Mouse (Mus musculus) stomach, embryonic 14.5 days (tissue): ENCODE results near the gene Ctnnbip1. TPM values are rescaled to one million over a fixed set of nuclear protein-coding genes. Genes with fewer than 3 reads are reported as not detected.

Experiments
- ATAC-seq: fragments of 200-750 bp; cut with Nextera tagmentation; 2 replicates; pipeline ENCODE4 v1.8.0; 2017; ENCODE audit warnings: low read depth, moderate TSS enrichment; ENCODE audit not compliant: insufficient number of reproducible peaks, insufficient read depth, low FRiP score
- H3K27ac ChIP-seq: fragments of 300-500 bp; sonication (generic); 2 replicates; pipeline ENCODE4 v1.5.1; 2014; ENCODE audit warnings: mild to moderate bottlenecking, low read length, moderate library complexity, mixed read lengths
- H3K27me3 ChIP-seq: fragments of 300-500 bp; sonication (generic); 2 replicates; pipeline ENCODE4 v1.6.1; 2014; ENCODE audit warnings: low read length, control low read depth, mixed read lengths; ENCODE audit not compliant: control insufficient read depth, insufficient read depth
- H3K36me3 ChIP-seq: fragments of 300-500 bp; sonication (generic); 2 replicates; pipeline ENCODE4 v1.6.1; 2014; ENCODE audit warnings: mild to moderate bottlenecking, control low read depth, low read length, moderate library complexity, mixed read lengths; ENCODE audit not compliant: control insufficient read depth, insufficient read depth
- H3K4me1 ChIP-seq: fragments of 300-500 bp; sonication (generic); 2 replicates; pipeline ENCODE4 v1.6.1; 2014; ENCODE audit warnings: low read length, control low read depth, mixed read lengths; ENCODE audit not compliant: control insufficient read depth, insufficient read depth
- H3K4me2 ChIP-seq: fragments of 300-500 bp; sonication (generic); replicated peaks from 2 replicates; pipeline ENCODE4 v1.6.1; 2014; ENCODE audit warnings: low read depth, low read length, control low read depth
- H3K4me3 ChIP-seq: fragments of 300-500 bp; sonication (generic); 2 replicates; pipeline ENCODE4 v1.5.1; 2014; ENCODE audit warnings: low read depth, low read length, control low read depth
- H3K9ac ChIP-seq: fragments of 300-500 bp; sonication (generic); replicated peaks from 2 replicates; pipeline ENCODE4 v1.6.1; 2014; ENCODE audit warnings: low read depth, mild to moderate bottlenecking, control low read depth, low read length, moderate library complexity, mixed read lengths
- H3K9me3 ChIP-seq: fragments of 300-500 bp; sonication (generic); 2 replicates; pipeline ENCODE4 v1.6.1; 2016; ENCODE audit warnings: low read depth, low read length, control low read depth; ENCODE audit not compliant: control insufficient read depth
- WGBS: fragments of 180-500 bp; shearing (Covaris S2); extraction: QIAGEN DNeasy Blood & Tissue Kit; methylation state at CpG from one replicate; pipeline ENCODE4 v1.1.7; 2014; 5-methylcytosine and 5-hydroxymethylcytosine counted together
- polyA plus RNA-seq: library from polyadenylated mRNA; unstranded; fragments of >200 nt; fragmentation: Nextera tagmentation; extraction: Ambion mirVana; gene quantifications from 2 replicates; pipeline ENCODE4 v1.2.1, GENCODE M21; 2014

Gene Ctnnbip1
- polyA plus RNA-seq, 1 experiment from 2014 or later: 57.7 TPM

DNA sequence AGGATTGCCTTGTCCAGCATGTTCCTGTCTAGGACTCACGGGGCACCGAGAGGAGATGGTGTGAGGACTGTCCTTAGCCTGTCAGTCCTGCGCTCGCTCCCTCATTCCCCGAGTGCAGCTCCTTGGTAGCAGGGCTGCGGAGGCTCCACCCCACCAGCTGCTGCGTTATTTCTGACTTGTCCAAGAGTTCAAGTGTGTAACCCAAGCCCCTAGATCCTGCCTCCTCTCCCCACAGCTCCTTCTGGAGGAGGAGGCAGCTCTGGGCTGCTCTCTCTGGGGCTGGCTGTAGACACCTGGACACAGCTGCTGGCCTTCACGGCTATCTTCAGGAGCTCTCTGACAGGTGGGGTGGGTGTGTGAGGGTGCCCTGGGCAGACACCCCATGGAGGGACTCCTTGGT lies 26.9 kb downstream of the Ctnnbip1 start:
- no peaks in the 10 kb centered on the region for H3K9me3 ChIP-seq
- no peak overlapping the region for H3K27ac ChIP-seq
- 75% methylated on average over 8 of the region's 8 CpGs for WGBS
- no peaks in the 10 kb centered on the region for H3K27me3 ChIP-seq
- ATAC-seq: no peak
- H3K4me3 ChIP-seq: no peak overlapping the region
- H3K4me1 ChIP-seq: no peaks in the 10 kb centered on the region
- peaks cover 3% of the 10 kb centered on the region; the same call in 1 of the 2 replicates for H3K36me3 ChIP-seq
- no peak overlapping the region for H3K4me2 ChIP-seq
- H3K9ac ChIP-seq: no peak overlapping the region

DNA sequence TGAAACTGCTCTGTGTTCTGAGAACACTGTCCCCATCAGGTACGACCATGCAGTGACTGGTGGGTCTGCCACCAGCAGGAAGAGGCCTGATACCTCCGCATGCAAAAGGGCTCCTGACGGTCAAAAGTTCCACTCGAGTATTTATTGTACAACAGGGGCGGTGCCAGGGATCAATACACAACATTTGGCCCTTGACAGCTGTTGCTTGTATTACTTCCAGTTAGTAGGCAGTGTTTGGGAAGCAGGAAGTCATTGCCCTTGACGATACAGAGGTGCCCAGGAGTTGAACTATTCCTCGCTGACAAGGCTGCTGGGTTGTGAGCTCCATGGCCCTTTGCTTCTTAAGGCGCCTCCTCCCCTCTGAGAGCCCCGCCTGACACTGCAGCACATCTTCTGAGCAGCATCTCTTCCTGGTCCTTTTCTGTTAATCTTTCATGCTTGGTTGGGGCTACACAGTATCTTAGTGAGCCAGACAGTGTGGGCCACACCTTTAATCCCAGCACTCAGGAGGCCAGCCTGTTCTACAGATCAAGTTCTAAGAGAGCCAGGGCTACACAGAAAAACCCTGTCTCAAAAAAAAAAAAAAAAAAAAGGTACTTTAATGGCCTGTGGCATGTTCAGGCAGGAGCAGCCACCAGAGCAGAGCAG lies 28.9 kb downstream of the Ctnnbip1 start:
- Histone ChIP-seq H3K4me1 (no peaks in the 10 kb centered on the region), H3K4me2 (no peak overlapping the region), H3K27me3 (no peaks in the 10 kb centered on the region), H3K36me3 (peaks cover 3% of the 10 kb centered on the region; the same call in 1 of the 2 replicates), H3K4me3 (no peak overlapping the region), H3K9me3 (no peaks in the 10 kb centered on the region), H3K27ac (peak overlapping the region; percentile 27; the same call in 1 of the 2 replicates), H3K9ac (no peak overlapping the region)
- 72% methylated on average over 9 of the region's 9 CpGs for WGBS
- no peak for ATAC-seq

DNA sequence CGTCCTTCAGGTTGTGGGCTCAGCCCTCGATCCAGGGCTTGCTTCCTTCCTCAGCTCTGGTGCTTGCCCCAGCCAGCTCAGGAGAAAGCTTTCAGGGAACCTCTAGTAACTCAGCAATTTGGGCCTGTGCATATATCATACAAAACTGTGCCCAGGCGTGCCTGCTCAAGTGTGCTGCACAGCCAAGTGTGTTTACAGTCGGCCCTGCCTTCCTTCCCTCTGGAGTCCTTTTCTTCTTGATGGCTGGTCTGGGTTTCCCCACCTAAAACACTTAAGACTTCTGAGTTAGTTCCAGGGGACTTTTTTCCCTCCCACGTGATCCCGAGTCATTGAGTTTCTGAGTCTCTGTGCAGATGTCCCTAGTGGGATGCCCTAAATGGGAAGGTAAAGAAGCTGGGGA lies 29.5 kb downstream of the Ctnnbip1 start:
- H3K4me3 ChIP-seq: no peak overlapping the region
- no peaks in the 10 kb centered on the region for H3K4me1 ChIP-seq
- no peak for ATAC-seq
- no peaks in the 10 kb centered on the region for H3K9me3 ChIP-seq
- WGBS: 74% methylated on average over 6 of the region's 6 CpGs
- no peak overlapping the region for H3K4me2 ChIP-seq
- H3K36me3 ChIP-seq: peaks cover 3% of the 10 kb centered on the region; the same call in 1 of the 2 replicates
- no peak overlapping the region; the same call in 1 of the 2 replicates for H3K27ac ChIP-seq
- no peak overlapping the region for H3K9ac ChIP-seq
- no peaks in the 10 kb centered on the region for H3K27me3 ChIP-seq

DNA sequence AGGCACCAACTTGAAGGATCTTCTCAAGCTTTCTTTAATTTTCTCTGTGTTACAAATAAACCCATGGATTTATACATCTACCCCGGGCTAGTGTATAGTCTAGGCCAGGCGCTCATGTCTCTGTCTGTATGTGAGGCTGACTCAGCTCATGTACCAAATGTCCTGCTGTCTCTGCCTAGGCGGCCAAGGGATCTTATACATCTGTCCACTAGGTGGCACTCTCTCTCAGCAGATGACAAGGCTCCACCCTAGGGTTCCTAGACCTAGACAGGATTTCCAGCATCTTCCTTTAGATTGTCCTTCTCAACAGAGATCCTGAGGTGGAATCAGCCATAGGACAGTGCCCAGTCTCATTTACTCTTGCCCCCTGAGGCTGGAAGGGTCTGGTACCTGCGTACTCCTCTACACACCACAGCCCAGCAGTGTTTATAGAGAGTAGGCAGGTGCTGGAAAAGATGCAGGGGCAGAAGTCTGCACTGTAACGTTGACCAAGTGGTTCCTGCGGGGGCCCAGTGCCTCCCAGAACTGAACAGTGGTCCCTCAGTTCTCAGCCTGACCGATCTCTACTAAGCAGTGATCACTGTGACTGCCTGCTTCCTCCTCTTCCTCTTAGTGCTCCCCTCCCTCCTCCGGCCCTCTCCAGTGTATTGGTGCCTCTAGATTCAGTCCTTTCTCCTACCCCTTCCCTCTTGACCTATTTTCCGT lies 31.3 kb downstream of the Ctnnbip1 start:
- Histone ChIP-seq H3K4me2 (no peak overlapping the region), H3K9ac (no peak overlapping the region), H3K4me3 (no peak overlapping the region), H3K27me3 (no peaks in the 10 kb centered on the region), H3K4me1 (no peaks in the 10 kb centered on the region), H3K36me3 (peaks cover 3% of the 10 kb centered on the region; the same call in 1 of the 2 replicates), H3K9me3 (no peaks in the 10 kb centered on the region), H3K27ac (no peak overlapping the region)
- peak; percentile 84 for ATAC-seq
- WGBS: 67% methylated on average over 9 of the region's 9 CpGs

DNA sequence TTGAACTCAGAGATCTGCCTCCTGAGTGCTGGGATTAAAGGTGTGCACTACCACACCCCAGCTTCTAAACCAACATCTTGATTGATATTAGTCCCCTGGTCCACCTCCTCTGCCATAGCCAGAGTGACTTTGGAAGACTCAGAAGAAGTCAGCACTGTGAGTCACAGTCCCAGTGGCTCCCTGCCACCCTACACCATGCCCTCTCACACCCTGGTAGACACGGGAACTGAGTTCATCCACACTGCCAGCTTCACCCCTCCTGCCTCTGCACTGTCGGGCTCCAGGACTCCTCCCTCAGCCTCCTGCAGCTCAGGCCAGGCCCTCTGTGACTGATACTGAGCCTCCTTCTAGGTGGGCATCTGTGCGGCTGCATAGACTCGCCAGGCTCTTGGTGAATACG lies 32.8 kb downstream of the Ctnnbip1 start:
- no peak for ATAC-seq
- no peak overlapping the region for H3K27ac ChIP-seq
- no peaks in the 10 kb centered on the region for H3K4me1 ChIP-seq
- H3K9ac ChIP-seq: no peak overlapping the region
- no peak overlapping the region for H3K4me2 ChIP-seq
- no peaks in the 10 kb centered on the region for H3K27me3 ChIP-seq
- peaks cover 3% of the 10 kb centered on the region; the same call in 1 of the 2 replicates for H3K36me3 ChIP-seq
- 75% methylated on average over 5 of the region's 5 CpGs for WGBS
- no peak overlapping the region for H3K4me3 ChIP-seq
- H3K9me3 ChIP-seq: no peaks in the 10 kb centered on the region

DNA sequence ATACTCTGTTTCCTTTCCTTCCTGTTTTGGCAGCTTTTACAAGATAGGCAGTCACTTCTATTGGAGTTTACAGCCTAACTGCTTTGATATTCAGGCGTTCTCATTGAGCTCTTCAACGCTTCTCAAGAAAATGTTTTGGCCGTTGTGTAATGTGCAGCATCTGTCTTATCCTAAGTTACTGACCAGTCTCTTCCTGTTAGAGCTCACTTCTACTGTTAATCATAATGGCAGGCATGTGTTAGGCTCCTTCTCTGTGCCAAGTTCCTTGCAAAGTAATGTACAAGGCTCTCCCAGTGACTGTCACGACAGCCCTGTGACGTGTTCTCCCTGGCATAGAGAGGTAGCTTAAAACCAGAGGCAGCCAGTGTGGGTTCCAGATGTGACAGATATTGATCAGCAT lies 33.7 kb downstream of the Ctnnbip1 start:
- Histone ChIP-seq H3K27me3 (no peaks in the 10 kb centered on the region), H3K4me1 (no peaks in the 10 kb centered on the region), H3K4me2 (no peak overlapping the region), H3K27ac (no peak overlapping the region), H3K4me3 (no peak overlapping the region), H3K9ac (no peak overlapping the region), H3K36me3 (peaks cover under 1% of the 10 kb centered on the region; the same call in 1 of the 2 replicates), H3K9me3 (no peaks in the 10 kb centered on the region)
- ATAC-seq: no peak
- WGBS: 72% methylated on average over 5 of the region's 5 CpGs

DNA sequence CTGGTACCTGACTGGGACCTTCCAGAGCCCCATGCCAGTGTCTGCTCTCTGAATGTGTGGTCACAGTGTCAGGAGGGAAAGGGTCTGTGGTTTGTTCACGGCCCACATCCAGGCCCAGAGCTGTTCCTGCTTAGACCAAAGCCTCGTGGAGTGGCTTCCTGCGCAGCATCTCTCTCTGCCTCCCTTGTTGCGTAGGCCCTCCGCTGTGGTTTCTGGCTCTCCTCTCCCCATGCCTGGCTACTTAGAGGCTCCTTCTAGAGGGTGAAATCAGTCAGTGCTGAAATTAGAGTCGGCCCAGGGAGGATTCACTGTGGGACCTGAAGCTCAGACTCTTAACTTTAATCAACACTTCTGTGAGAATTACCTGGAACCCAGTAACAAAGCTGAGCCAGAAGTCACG lies 35.8 kb downstream of the Ctnnbip1 start:
- Histone ChIP-seq H3K4me3 (no peak overlapping the region), H3K27me3 (no peaks in the 10 kb centered on the region), H3K36me3 (no peaks in the 10 kb centered on the region), H3K27ac (no peak overlapping the region), H3K4me2 (no peak overlapping the region), H3K4me1 (no peaks in the 10 kb centered on the region), H3K9me3 (no peaks in the 10 kb centered on the region), H3K9ac (no peak overlapping the region)
- 64% methylated on average over 7 of the region's 7 CpGs for WGBS
- no peak for ATAC-seq

DNA sequence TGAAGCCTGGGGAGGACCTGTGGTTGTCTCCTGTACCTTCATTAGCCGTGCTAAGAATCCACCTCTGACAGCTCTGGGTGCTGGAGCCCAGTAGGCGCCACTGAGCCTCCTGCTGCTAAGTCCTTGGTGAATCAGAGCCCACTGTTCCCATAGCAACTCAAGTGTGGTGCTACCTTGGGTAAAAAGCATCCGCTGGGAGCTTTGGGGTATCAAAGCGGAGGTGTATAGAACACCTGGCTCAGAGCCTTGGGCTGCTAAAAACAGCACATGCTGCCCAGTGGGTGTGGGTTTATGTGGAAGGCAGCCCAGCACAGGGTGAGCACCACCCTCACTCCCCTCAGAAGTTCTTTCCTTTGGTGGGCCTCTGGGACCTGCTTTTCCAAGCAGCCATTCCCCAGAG lies 38.1 kb downstream of the Ctnnbip1 start:
- Histone ChIP-seq H3K36me3 (no peaks in the 10 kb centered on the region), H3K4me2 (no peak overlapping the region), H3K4me1 (no peaks in the 10 kb centered on the region), H3K9me3 (no peaks in the 10 kb centered on the region), H3K9ac (no peak overlapping the region), H3K27me3 (no peaks in the 10 kb centered on the region), H3K27ac (no peak overlapping the region), H3K4me3 (no peak overlapping the region)
- no peak for ATAC-seq
- WGBS: 83% methylated on average over 4 of the region's 4 CpGs
